Mouse (Mus musculus) lung, adult 2 months (tissue): ENCODE data around the gene Rph3al. TPM values are rescaled to one million over a fixed set of nuclear protein-coding genes. Genes with fewer than 3 reads are reported as not detected.

Experiments used
- DNase-seq: peaks from one replicate; pipeline ENCODE4 v3.0.0; 2022
- H3K4me1 ChIP-seq: fragments of 200-500 bp; 2 replicates; pipeline ENCODE4 v1.6.1; 2011; ENCODE audit warnings: low read length; ENCODE audit not compliant: control insufficient read depth, insufficient read depth
- H3K4me3 ChIP-seq: fragments of 200-500 bp; replicated peaks from 2 replicates; pipeline ENCODE3; 2011; ENCODE audit warnings: low read depth, mild to moderate bottlenecking, control low read depth, low read length; ENCODE audit errors: extremely low read depth
- CTCF ChIP-seq: fragments of 200-500 bp; IDR thresholded peaks from 2 replicates; pipeline ENCODE4 v1.5.1; 2011; ENCODE audit warnings: mild to moderate bottlenecking, low read length, control low read depth; ENCODE audit not compliant: insufficient read depth
- POLR2A ChIP-seq: fragments of 200-500 bp; IDR thresholded peaks from 2 replicates; pipeline ENCODE4 v1.6.1; 2011; ENCODE audit warnings: low read depth, mild to moderate bottlenecking, control low read depth, low read length, borderline replicate concordance; ENCODE audit errors: extremely low read depth
- WGBS: fragments of 180-500 bp; shearing (Covaris S2); methylation state at CpG from one replicate; pipeline ENCODE4 v1.1.7; 2018; 5-methylcytosine and 5-hydroxymethylcytosine counted together
- polyA plus RNA-seq: library from polyadenylated mRNA; depleted of rRNA; stranded (reverse); fragments of >200 nt; gene quantifications from 2 replicates; pipeline ENCODE4 v1.2.3, GENCODE M21; 2012; rRNA removed

The Rph3al gene
- polyA plus RNA-seq, 1 experiment = 15.5 TPM

DNA sequence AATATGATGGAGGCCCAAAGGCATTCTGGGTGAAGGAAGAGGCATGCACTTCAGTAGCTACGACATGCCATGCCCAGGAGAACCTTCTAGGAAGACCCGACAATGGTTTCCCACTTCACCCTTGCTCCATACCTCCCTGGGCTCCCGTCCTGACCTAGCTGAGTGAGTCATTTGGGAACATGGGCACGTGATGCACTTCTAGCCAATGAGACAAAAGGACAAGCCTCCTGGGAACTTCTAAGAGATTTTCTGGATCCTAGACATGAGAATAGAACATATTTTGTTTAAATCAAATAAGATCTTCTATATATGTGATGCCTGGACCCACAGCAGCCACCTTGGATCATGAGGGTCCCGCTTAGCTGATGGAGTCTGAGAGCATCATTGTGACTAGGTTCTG lies 145.7 kb downstream of the Rph3al start:
- H3K4me3 ChIP-seq = no peak overlapping the region
- TF ChIP-seq CTCF (no peak), POLR2A (no peak)
- 75% methylated on average over 5 of the region's 5 CpGs for WGBS
- H3K4me1 ChIP-seq = no peaks in the 10 kb centered on the region
- DNase-seq = no peak

DNA sequence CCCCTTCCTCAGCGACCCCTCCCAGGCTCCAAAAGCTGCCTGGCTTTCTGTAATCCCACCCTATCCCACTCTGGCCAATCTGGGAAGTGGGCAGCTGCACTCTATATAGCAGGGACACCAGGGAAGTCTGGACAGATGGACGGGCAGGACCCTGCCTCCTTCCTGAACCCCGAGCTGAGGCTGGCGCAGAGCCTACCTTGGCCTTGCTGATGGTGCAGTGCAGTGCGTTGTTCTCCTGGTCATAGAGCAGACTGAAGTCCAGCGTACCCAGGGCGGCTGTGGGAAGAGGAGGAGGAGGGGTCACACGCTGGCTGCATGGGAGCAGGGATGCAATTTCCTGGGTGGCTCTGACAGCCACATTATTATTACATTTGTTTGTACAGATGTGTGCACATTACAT lies 152.3 kb downstream of the Rph3al start:
- WGBS = 73% methylated on average over 8 of the region's 8 CpGs
- TF ChIP-seq CTCF = no peak
- TF ChIP-seq POLR2A = no peak
- no peak overlapping the region for H3K4me3 ChIP-seq
- no peak for DNase-seq
- H3K4me1 ChIP-seq = no peaks in the 10 kb centered on the region

DNA sequence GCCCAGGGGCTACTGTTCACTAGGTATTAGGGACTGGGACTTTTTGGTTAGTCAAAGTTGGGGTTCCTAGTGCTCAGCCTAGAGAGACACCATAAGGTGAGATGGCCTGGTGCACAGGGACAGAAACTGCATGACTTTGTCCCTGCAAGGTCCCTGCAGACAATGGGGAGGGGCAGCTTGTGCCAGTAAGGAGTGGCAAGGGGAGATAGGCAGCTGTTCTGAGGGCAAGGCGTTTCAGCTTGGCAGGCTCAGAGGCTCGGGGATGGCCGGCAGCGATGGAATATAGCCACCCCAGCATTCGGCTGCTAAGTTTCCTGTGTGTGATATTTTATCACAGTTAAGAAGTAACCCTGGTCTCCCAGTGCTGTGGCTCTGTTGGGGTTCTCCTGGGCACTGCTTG lies 154.4 kb downstream of the Rph3al start:
- TF ChIP-seq CTCF (no peak), POLR2A (no peak)
- Histone ChIP-seq H3K4me1 (no peaks in the 10 kb centered on the region), H3K4me3 (no peak overlapping the region)
- WGBS = 78% methylated on average over 5 of the region's 5 CpGs
- no peak for DNase-seq

DNA sequence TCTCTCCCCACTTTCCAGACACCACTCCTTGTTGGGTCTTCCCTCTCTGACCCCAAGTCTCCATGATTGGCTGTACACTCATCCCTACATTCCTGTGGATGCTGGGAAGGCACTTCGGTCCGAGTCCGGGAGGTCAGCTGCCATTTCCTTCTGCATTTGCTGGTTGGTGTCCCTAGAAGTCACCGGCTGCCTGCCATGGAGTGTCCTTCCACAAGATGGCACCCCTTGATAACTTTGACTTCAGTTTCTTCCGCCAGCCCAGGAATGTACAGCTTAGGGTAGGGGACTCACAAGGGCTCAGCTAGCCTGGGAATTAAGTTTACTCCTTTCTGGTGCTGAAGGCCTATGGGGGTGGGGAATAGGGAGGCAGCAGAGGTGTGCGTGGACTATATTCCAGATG lies 156.3 kb downstream of the Rph3al start:
- Histone ChIP-seq H3K4me3 (no peak overlapping the region), H3K4me1 (no peaks in the 10 kb centered on the region)
- peak; percentile 70 for DNase-seq
- WGBS = 11% methylated on average over 6 of the region's 6 CpGs
- TF ChIP-seq POLR2A (no peak), CTCF (peak; percentile 90)

Other genes starting within 250 kb of the Rph3al start
- gene Ywhae, start 205.6 kb downstream of the Rph3al start, polyA plus RNA-seq = 110 and 177 TPM in 2 replicates
- gene Doc2b, start 142.4 kb downstream of the Rph3al start, polyA plus RNA-seq = 0.22 and 0.33 TPM in 2 replicates
- 13.6 and 14.8 TPM in 2 replicates for gene 1700016K19Rik, start 61.5 kb upstream of the Rph3al start, polyA plus RNA-seq
- 15.6 and 16.0 TPM in 2 replicates for gene Rflnb, start 89.4 kb upstream of the Rph3al start, polyA plus RNA-seq
- gene Vps53, start 241.2 kb upstream of the Rph3al start, polyA plus RNA-seq = 16.3 and 22.2 TPM in 2 replicates
- 26.3 and 115 TPM in 2 replicates for gene Fam57a, start 241.2 kb upstream of the Rph3al start, polyA plus RNA-seq